Mouse (Mus musculus) bone marrow macrophage, adult 2 months (primary cell): ENCODE measurements at regions not wholly inside any gene's neighbourhood (a gene's known extent, or its start where the extent isn't known, plus 50 kb on each side); places are given as distances from the start of the nearest gene placed in this dataset.

Experiments
- H3K27ac ChIP-seq: 2 replicates; pipeline ENCODE4 v1.5.1; 2012; ENCODE audit warnings: low read depth, low read length; ENCODE audit not compliant: insufficient read depth
- H3K4me1 ChIP-seq: 2 replicates; pipeline ENCODE4 v1.6.1; 2012; ENCODE audit warnings: low read length; ENCODE audit not compliant: control insufficient read depth, insufficient read depth
- H3K4me3 ChIP-seq: 2 replicates; pipeline ENCODE4 v1.5.1; 2012; ENCODE audit warnings: mild to moderate bottlenecking, low read length, moderate library complexity; ENCODE audit not compliant: insufficient read depth
- CTCF ChIP-seq: IDR thresholded peaks from 2 replicates; pipeline ENCODE4 v1.5.1; 2012; ENCODE audit warnings: low read depth, mild to moderate bottlenecking, low read length, moderate library complexity
- POLR2A ChIP-seq: IDR thresholded peaks from 2 replicates; pipeline ENCODE4 v1.6.1; 2012; ENCODE audit warnings: mild to moderate bottlenecking, low read depth, low read length, borderline replicate concordance

DNA sequence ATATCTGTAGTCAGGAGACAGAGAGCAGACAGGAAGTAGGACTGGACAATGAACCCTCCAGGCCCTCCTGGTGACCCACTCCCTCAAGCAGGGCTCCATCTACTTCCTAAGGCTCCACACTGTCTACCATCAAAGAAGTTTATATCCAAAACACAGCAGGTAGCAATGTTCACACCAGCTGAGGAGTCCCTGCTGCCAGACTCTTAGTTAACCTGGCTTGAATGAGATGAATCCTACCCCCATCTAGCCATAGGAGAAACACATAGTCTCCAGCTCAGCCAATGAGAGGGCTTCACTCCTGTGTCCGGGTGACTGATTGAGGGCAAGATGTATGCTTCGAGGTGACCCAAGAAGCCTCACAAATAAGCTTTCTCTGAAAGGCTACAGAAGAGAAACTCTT, 629.4 kb downstream of the Insc start:
- H3K4me1 ChIP-seq = no peaks in the 10 kb centered on the region
- H3K27ac ChIP-seq = no peak overlapping the region
- TF ChIP-seq CTCF = no peak
- no peak for TF ChIP-seq POLR2A
- no peak overlapping the region for H3K4me3 ChIP-seq

DNA sequence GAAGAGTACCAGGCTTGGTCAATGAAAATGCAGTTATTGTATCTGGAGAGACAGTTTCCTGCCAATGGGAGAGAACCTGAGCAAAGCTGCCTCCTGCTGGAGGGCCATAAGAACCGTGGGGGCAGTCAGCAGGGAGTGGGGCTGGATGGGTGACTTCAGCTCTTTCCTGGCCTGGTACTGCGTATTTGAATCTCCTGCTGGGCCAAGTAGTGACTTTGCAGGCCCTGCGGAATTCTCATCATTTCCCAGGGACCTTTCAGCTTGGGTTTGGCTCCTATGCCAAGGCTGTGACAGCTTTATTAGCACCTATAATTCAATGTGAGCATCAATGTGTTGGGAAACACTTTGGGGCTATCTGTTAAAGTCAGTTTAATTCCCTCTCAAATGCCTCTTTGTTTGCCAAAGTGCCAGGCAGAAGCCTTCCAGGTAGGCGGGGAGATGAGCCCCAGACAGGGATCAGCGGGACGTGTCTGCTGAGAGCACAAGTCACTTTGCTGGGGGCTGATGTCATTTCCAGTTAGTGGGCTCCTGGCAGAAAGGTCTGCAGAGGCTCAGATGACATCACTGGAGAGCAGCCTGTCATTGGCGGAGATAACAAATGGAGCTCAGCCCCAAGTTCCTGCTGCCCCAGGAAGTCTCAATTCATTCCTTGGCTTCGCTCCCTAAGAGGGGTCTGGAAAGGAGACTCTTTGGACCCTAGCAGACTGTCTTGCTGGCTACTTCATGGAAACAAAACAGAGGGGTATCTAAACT, 630.5 kb downstream of the Insc start:
- Histone ChIP-seq H3K27ac (no peak overlapping the region), H3K4me3 (no peak overlapping the region), H3K4me1 (no peaks in the 10 kb centered on the region)
- TF ChIP-seq POLR2A = no peak
- no peak for TF ChIP-seq CTCF

GRCm38 (mm10) chr7:115376067-115376466, 632.6 kb downstream of the Insc start:
- Histone ChIP-seq H3K4me3 (no peak overlapping the region), H3K4me1 (no peaks in the 10 kb centered on the region), H3K27ac (no peak overlapping the region)
- TF ChIP-seq CTCF (no peak), POLR2A (no peak)

GRCm38 (mm10) chr7:115378836-115379235, 635.3 kb downstream of the Insc start:
- H3K27ac ChIP-seq = no peak overlapping the region
- TF ChIP-seq CTCF (no peak), POLR2A (no peak)
- H3K4me1 ChIP-seq = no peaks in the 10 kb centered on the region
- no peak overlapping the region for H3K4me3 ChIP-seq

DNA sequence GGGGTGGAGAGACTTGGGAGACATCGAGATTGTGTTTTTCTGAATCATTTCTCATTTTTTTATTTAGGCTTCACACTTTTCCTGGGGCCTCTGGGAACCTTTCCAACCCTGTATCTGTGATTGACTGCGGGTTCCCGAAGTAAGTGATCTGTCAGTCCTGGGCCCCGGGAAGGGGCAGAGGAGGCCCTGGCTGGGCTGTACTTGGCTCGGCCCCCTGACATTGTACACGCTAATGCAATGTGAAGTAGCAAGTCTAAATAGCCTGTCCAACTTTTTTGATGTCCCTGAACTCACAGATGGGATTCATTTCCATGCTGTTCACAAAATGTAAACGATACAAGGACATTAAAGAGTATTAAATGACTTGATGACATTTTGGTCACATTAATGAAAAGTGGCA, 636.1 kb downstream of the Insc start:
- H3K27ac ChIP-seq = no peak overlapping the region
- no peak overlapping the region for H3K4me3 ChIP-seq
- no peaks in the 10 kb centered on the region for H3K4me1 ChIP-seq
- TF ChIP-seq CTCF = no peak

DNA sequence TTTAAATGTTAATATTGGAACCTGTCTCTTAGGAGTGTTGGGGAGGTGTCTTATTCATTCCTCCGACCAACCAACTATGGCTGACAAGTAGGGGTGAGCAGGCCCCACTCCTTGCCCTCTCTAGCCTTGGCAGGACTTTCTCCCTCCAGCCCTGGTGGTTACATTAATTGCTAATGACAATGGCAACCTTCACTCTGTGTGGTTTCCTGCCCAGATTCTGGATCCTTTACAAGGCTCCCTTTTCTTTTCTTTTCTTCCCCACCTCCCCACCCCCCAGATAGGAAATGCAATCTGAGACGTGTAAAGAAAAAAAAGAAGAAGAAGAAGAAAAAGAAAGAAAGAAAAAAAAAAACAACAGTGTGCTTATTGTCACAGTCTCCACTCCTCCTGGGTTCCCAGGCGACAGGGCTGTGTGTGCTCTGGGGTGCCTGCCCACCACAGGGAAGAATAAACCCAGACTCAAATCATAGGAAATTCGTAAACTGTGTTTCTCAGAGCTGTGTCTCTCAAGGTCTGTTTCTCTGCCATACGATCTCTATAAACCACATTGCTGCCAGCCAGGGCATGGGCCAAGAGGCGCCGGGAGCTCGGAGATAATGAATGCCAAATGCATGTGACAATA, 637.6 kb downstream of the Insc start:
- TF ChIP-seq POLR2A (no peak), CTCF (no peak)
- H3K4me1 ChIP-seq = no peaks in the 10 kb centered on the region
- no peak overlapping the region for H3K4me3 ChIP-seq
- H3K27ac ChIP-seq = no peak overlapping the region

- H3K27ac ChIP-seq = no peak overlapping the region
- H3K4me1 ChIP-seq = no peaks in the 10 kb centered on the region
- H3K4me3 ChIP-seq = no peak overlapping the region
- TF ChIP-seq POLR2A = no peak
- TF ChIP-seq CTCF = no peak
Observed at GRCm38 (mm10) chr7:115382876-115383275, 639.4 kb downstream of the Insc start.

- TF ChIP-seq CTCF = no peak
- TF ChIP-seq POLR2A = no peak
- no peak overlapping the region for H3K4me3 ChIP-seq
- no peak overlapping the region for H3K27ac ChIP-seq
- no peaks in the 10 kb centered on the region for H3K4me1 ChIP-seq
Observed at GRCm38 (mm10) chr7:115388874-115389273, 645.4 kb downstream of the Insc start.

DNA sequence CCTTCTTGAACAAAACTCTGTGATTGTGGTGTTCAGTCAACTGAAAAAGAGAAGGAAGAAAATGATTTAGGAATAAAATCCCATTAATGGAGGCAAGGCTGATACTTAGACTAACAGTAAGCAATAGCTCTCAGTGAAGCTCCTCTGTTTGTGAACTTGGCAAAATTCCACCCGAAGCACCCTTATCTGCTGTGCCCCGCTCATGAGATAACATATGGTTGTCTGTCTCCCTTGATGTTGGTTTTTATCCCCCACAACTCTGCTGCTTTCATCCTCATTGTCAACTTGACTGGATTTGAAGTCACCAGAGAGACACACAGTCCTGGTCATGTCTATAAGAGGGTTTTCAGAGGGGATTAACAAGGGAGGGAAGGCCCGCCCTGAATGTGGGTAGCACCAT, 646.1 kb downstream of the Sox6 start:
- no peak for TF ChIP-seq CTCF
- TF ChIP-seq POLR2A = no peak
- Histone ChIP-seq H3K4me1 (no peaks in the 10 kb centered on the region), H3K4me3 (no peak overlapping the region), H3K27ac (no peak overlapping the region)

GRCm38 (mm10) chr7:115398202-115398601, 640.4 kb downstream of the Sox6 start:
- Histone ChIP-seq H3K27ac (no peak overlapping the region), H3K4me3 (no peak overlapping the region), H3K4me1 (no peaks in the 10 kb centered on the region)
- TF ChIP-seq POLR2A (no peak), CTCF (no peak)
